Mouse (Mus musculus) frontal cortex, postnatal 25 days (tissue): ENCODE measurements around the gene Apof.

ENCODE experiments used
- DNase-seq, 2 experiments: peaks; one replicate each; pipeline ENCODE4 v3.0.0; 2022; ENCODE audit warnings: low spot score in 2 of 2

Apof gene

DNA sequence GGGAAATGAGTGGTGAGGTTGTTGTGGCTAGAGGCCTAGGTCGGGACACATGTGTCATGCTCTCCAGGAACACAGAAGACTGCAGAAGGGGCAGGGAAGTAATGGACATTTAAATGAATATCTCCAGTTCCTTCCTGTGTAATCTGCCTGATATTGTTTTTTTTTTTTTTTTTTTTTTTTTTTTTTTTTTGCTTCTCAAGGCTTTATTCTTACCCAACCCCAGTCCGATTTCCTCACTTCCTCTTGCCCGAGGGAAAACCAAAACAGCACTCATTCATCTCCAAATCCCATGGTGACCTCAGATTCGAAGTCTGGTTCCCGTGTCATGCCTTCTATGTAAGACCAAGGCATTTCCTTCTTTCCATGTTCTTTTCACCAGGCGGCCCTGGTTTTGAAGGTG, 29.8 kb downstream of the Apof start:
- no peak for DNase-seq

GRCm38 (mm10) chr10:128298702-128299171, 30.3 kb downstream of the Apof start, which contains the start of gene Il23a:
Il23a (minus strand) TSS chr10:128298752.
- DNase-seq = no peak

DNA sequence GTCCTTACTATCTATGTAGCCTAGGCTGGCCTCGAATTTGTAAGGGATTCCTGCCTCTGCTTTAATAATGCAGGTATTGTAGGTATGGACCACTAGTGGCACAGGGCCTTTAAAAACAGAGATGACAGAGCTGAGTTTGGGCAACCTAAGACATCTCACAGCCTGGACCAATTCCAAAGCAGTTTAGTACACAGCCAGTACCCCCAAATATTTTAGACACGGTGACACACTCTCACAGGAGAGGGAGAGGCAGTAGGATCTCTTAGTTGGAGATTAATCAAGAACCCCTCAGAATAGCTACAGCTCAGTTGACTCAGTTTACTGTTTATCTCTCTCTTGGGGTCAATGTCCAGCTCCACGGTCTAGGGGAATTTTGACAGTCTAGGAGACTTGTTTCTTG, 33.9 kb downstream of the Apof start:
- no peak for DNase-seq

GRCm38 (mm10) chr10:128302785-128303125, 34.3 kb downstream of the Apof start:
- no peak for DNase-seq

GRCm38 (mm10) chr10:128303126-128304021, 34.9 kb downstream of the Apof start, which contains the start of gene Pan2:
Pan2 (plus strand) TSS chr10:128303335.
- peak; percentile 100 for DNase-seq

DNA sequence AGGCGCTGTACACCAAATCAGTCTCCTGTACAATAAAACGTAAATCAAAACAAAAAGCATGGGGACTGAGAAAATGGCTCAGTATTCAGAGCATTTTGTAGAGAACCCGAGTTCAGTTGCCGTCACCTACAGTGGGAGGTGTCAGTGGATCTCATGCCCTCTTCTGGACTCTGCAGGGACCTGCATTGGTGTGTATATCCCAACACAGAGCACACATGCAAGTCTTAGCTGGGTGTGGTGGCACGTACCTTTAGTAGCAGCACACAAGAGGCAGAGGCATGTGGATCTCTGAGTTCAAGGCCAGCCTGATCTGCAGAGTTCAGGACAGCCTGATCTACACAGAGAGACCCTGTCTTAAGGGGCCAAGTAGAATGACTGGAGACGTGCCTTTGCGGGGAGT, 41.2 kb downstream of the Apof start:
- no peak for DNase-seq

DNA sequence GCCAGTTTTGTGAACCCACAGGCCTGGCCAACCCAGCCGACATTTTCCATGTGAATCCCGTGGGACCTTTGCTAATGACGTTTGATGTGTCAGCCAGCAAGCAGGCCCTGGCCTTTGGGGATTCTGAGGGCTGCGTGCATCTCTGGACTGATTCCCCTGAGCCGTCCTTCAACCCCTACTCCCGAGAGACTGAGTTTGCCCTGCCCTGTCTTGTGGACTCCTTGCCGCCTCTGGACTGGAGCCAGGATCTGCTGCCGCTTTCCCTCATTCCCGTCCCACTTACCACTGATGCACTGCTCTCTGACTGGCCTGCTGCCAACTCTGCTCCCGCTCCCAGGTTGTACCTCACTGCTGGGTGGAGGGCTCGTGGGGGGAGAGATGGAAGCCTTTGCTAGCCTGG, 41.7 kb downstream of the Apof start:
- DNase-seq = no peak

DNA sequence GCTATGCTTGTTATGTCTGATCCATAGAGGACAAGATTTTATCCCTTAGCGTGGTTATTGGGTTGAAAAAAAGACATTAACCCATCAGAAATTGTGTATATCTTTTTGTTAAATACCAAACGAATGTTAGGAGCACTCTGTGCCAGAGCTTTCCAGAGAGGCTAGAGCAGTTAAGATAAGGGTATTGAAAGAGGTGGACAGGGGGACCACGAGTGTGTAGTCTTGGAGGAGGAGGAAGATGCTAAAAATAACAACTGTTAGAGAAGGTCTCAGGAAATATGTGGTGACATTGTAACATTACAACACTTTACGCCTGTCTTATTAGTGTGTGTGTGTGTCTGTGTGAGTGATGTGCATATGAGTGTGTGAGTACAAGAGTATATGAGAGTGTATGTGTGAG, 42.4 kb downstream of the Apof start:
- DNase-seq = no peak

GRCm38 (mm10) chr10:128315578-128315977, 47.1 kb downstream of the Apof start:
- no peak for DNase-seq
